ENCODE assay signal across 15 mouse cellular contexts in genomic region chr5:8805742-8806141, GRCm38 (mm10). TPM values are rescaled to one million over a fixed set of nuclear protein-coding genes. Genes with fewer than 3 reads are reported as not detected.
A peak's percentile ranks its signal among the peaks of the same experiment; 100 is the strongest.
DNase-seq lines count a peak whose midpoint lies in the region; ATAC-seq and TF ChIP-seq lines count a peak whose summit lies in the region.
"Had no signal": no experiment of that assay in that cellular context is flagged by ENCODE, and none has a peak within 500 bp of the region (broad histone marks: within the 10 kb centered on the region; RNA-seq: fewer than 3 reads in every experiment).

No protein-coding gene starts in this region.

- H3K27me3 ChIP-seq in kidney, postnatal 0 days (ENCODE audit: insufficient read depth, low read length): no peaks in the 10 kb centered on the region
- no peaks in the 10 kb centered on the region for H3K27me3 ChIP-seq in kidney, embryonic 16.5 days (ENCODE audit: insufficient read depth, low read length)
- H3K27me3 ChIP-seq: forebrain, embryonic 15.5 days; lung, embryonic 15.5 days; midbrain, embryonic 15.5 days had no signal

- no peak for TF ChIP-seq POLR2A in bone marrow macrophage, adult 2 months (IDR thresholded peaks at IDR 0.05; ENCODE audit: borderline replicate concordance, low read depth, low read length)

- WGBS in kidney, postnatal 0 days: 81% methylated on average over 5 of the region's 5 CpGs
- WGBS in kidney, embryonic 16.5 days: 87% methylated on average over 5 of the region's 5 CpGs

- H3K9me3 ChIP-seq in kidney, postnatal 0 days (replicated peaks; ENCODE audit: low read length): no peaks in the 10 kb centered on the region
- H3K9me3 ChIP-seq in kidney, embryonic 16.5 days (ENCODE audit: low read length): no peaks in the 10 kb centered on the region
- H3K9me3 ChIP-seq: forebrain, embryonic 15.5 days; lung, embryonic 15.5 days; midbrain, embryonic 15.5 days had no signal

- H3K4me1 ChIP-seq in kidney, postnatal 0 days (replicated peaks; ENCODE audit: insufficient read depth, low read length): no peaks in the 10 kb centered on the region
- H3K4me1 ChIP-seq in kidney, embryonic 16.5 days (ENCODE audit: insufficient read depth, low read length): no peaks in the 10 kb centered on the region
- H3K4me1 ChIP-seq in bone marrow macrophage, adult 2 months (ENCODE audit: control insufficient read depth, insufficient read depth, low read length): peaks cover 29% of the 10 kb centered on the region
- H3K4me1 ChIP-seq: forebrain, embryonic 15.5 days; lung, embryonic 15.5 days; midbrain, embryonic 15.5 days had no signal

- H3K4me2 ChIP-seq in kidney, postnatal 0 days (ENCODE audit: low read length): no peak overlapping the region
- H3K4me2 ChIP-seq in kidney, embryonic 16.5 days (replicated peaks; ENCODE audit: low read depth, low read length): no peak overlapping the region
- H3K4me2 ChIP-seq: forebrain, embryonic 15.5 days; lung, embryonic 15.5 days; midbrain, embryonic 15.5 days had no signal

- no peak overlapping the region for H3K9ac ChIP-seq in kidney, postnatal 0 days (ENCODE audit: low read depth, low read length)
- H3K9ac ChIP-seq in kidney, embryonic 16.5 days (replicated peaks; ENCODE audit: low read length): no peak overlapping the region
- H3K9ac ChIP-seq: forebrain, embryonic 15.5 days; lung, embryonic 15.5 days; midbrain, embryonic 15.5 days had no signal

- peak; percentile 17; the same call in 1 of the 2 replicates for TF ChIP-seq CTCF in kidney, postnatal 0 days (IDR thresholded peaks at IDR 0.05; ENCODE audit: low read depth)
- TF ChIP-seq CTCF in bone marrow macrophage, adult 2 months (IDR thresholded peaks at IDR 0.05; ENCODE audit: low read depth, low read length): no peak

- no peaks in the 10 kb centered on the region for H3K36me3 ChIP-seq in kidney, postnatal 0 days (ENCODE audit: insufficient read depth, low read length)
- H3K36me3 ChIP-seq in kidney, embryonic 16.5 days (ENCODE audit: insufficient read depth, low read length): no peaks in the 10 kb centered on the region
- H3K36me3 ChIP-seq: forebrain, embryonic 15.5 days; lung, embryonic 15.5 days; midbrain, embryonic 15.5 days had no signal

- no peak overlapping the region for H3K27ac ChIP-seq in kidney, postnatal 0 days
- H3K27ac ChIP-seq in kidney, embryonic 16.5 days (ENCODE audit: low read length): no peak overlapping the region
- peak overlapping the region; percentile 99 for H3K27ac ChIP-seq in bone marrow macrophage, adult 2 months (ENCODE audit: insufficient read depth, low read depth, low read length)
- H3K27ac ChIP-seq: forebrain, embryonic 15.5 days; lung, embryonic 15.5 days; midbrain, embryonic 15.5 days had no signal

- DNase-seq in kidney, postnatal 0 days (ENCODE audit: low spot score): no peak
- DNase-seq in testis, postnatal 10 days (ENCODE audit: low spot score): no peak
- DNase-seq: cerebellum, adult 9-10 months; embryo, embryonic 11 days; gastrocnemius, postnatal 14 days; kidney, postnatal 14 days; thymus, postnatal 14 days had no signal

- H3K4me3 ChIP-seq in kidney, postnatal 0 days (replicated peaks; ENCODE audit: low read depth, low read length): no peak overlapping the region
- H3K4me3 ChIP-seq in kidney, embryonic 16.5 days (ENCODE audit: low read length): no peak overlapping the region
- H3K4me3 ChIP-seq in bone marrow macrophage, adult 2 months (ENCODE audit: insufficient read depth, low read length): no peak overlapping the region
- H3K4me3 ChIP-seq: forebrain, embryonic 15.5 days; lung, embryonic 15.5 days; midbrain, embryonic 15.5 days had no signal

- no peak for ATAC-seq in kidney, postnatal 0 days (replicated peaks; ENCODE audit: low FRiP score, low read depth)
- ATAC-seq in kidney, embryonic 16.5 days (ENCODE audit: low FRiP score, low TSS enrichment): no peak
- peak; percentile 83 for ATAC-seq in granulocyte monocyte progenitor cell, adult 5-6 weeks (replicated peaks; ENCODE audit: poor library complexity, severe bottlenecking)
- peak; percentile 67 for ATAC-seq in megakaryocyte progenitor cell, adult 5-6 weeks (replicated peaks; ENCODE audit: poor library complexity)
- no peak for ATAC-seq in cerebellum, adult (ENCODE audit: insufficient number of reproducible peaks, low FRiP score, low TSS enrichment)
- ATAC-seq: forebrain, embryonic 15.5 days; midbrain, embryonic 15.5 days had no signal

RNA-seq across cellular contexts. Expression of gene Abcb1b, which starts 7.8 kb away (rescaled TPM):
- 0.62 and 1.4 TPM in 2 replicates for polyA plus RNA-seq in kidney, postnatal 0 days (2015; fragmentation: Nextera tagmentation; extraction: Ambion mirVana)
- polyA plus RNA-seq in kidney, embryonic 16.5 days (2015; fragmentation: Nextera tagmentation; extraction: Ambion mirVana): 1.7 and 2.0 TPM in 2 replicates
- 34.9 and 41.4 TPM in 2 replicates for polyA plus RNA-seq in bone marrow macrophage, adult 2 months (2012; ENCODE audit: insufficient read depth, insufficient read length, missing spikeins)
- 17.9 and 22.7 TPM in 2 replicates for total RNA-seq in granulocyte monocyte progenitor cell, adult 5-6 weeks (2014; fragmentation: Nextera tagmentation)
- total RNA-seq in granulocyte monocyte progenitor cell, adult 5-6 weeks (2017): 29.6 and 35.2 TPM in 2 replicates
- 11.4 and 17.3 TPM in 2 replicates for total RNA-seq in megakaryocyte progenitor cell, adult 5-6 weeks (2015)
- total RNA-seq in megakaryocyte progenitor cell, adult 5-6 weeks (2017): 26.9 and 27.2 TPM in 2 replicates

Comparison
In these comparisons a context has a peak if more than half of its experiments do, and no peak if none do; other contexts are left out.
1. ATAC-seq: peak in granulocyte monocyte progenitor cell, adult 5-6 weeks (single experiment) and megakaryocyte progenitor cell, adult 5-6 weeks (single experiment); none in kidney, postnatal 0 days (single experiment), kidney, embryonic 16.5 days (single experiment) and cerebellum, adult (single experiment).
2. RNA of gene Abcb1b, which starts 7.8 kb away (polyA plus RNA-seq): 34.9 to 41.4 TPM in bone marrow macrophage, adult 2 months; 1.7 to 2.0 TPM in kidney, embryonic 16.5 days and 0.62 to 1.4 TPM in kidney, postnatal 0 days; every median in the first group is over 10 times any median in the second.